Mouse (Mus musculus) stomach, embryonic 14.5 days (tissue): ENCODE measurements around the gene Il18r1. TPM values are rescaled to one million over a fixed set of nuclear protein-coding genes. Genes with fewer than 3 reads are reported as not detected.

Experiments
- ATAC-seq: fragments of 200-750 bp; cut with Nextera tagmentation; 2 replicates; pipeline ENCODE4 v1.8.0; 2017; ENCODE audit warnings: low read depth, moderate TSS enrichment; ENCODE audit not compliant: insufficient number of reproducible peaks, insufficient read depth, low FRiP score
- H3K27ac ChIP-seq: fragments of 300-500 bp; sonication (generic); 2 replicates; pipeline ENCODE4 v1.5.1; 2014; ENCODE audit warnings: mild to moderate bottlenecking, low read length, moderate library complexity, mixed read lengths
- H3K27me3 ChIP-seq: fragments of 300-500 bp; sonication (generic); 2 replicates; pipeline ENCODE4 v1.6.1; 2014; ENCODE audit warnings: low read length, control low read depth, mixed read lengths; ENCODE audit not compliant: control insufficient read depth, insufficient read depth
- H3K36me3 ChIP-seq: fragments of 300-500 bp; sonication (generic); 2 replicates; pipeline ENCODE4 v1.6.1; 2014; ENCODE audit warnings: mild to moderate bottlenecking, control low read depth, low read length, moderate library complexity, mixed read lengths; ENCODE audit not compliant: control insufficient read depth, insufficient read depth
- H3K4me1 ChIP-seq: fragments of 300-500 bp; sonication (generic); 2 replicates; pipeline ENCODE4 v1.6.1; 2014; ENCODE audit warnings: low read length, control low read depth, mixed read lengths; ENCODE audit not compliant: control insufficient read depth, insufficient read depth
- H3K4me2 ChIP-seq: fragments of 300-500 bp; sonication (generic); replicated peaks from 2 replicates; pipeline ENCODE4 v1.6.1; 2014; ENCODE audit warnings: low read depth, low read length, control low read depth
- H3K4me3 ChIP-seq: fragments of 300-500 bp; sonication (generic); 2 replicates; pipeline ENCODE4 v1.5.1; 2014; ENCODE audit warnings: low read depth, low read length, control low read depth
- H3K9ac ChIP-seq: fragments of 300-500 bp; sonication (generic); replicated peaks from 2 replicates; pipeline ENCODE4 v1.6.1; 2014; ENCODE audit warnings: low read depth, mild to moderate bottlenecking, control low read depth, low read length, moderate library complexity, mixed read lengths
- H3K9me3 ChIP-seq: fragments of 300-500 bp; sonication (generic); 2 replicates; pipeline ENCODE4 v1.6.1; 2016; ENCODE audit warnings: low read depth, low read length, control low read depth; ENCODE audit not compliant: control insufficient read depth
- WGBS: fragments of 180-500 bp; shearing (Covaris S2); extraction: QIAGEN DNeasy Blood & Tissue Kit; methylation state at CpG from one replicate; pipeline ENCODE4 v1.1.7; 2014; 5-methylcytosine and 5-hydroxymethylcytosine counted together
- polyA plus RNA-seq: library from polyadenylated mRNA; unstranded; fragments of >200 nt; fragmentation: Nextera tagmentation; extraction: Ambion mirVana; gene quantifications from 2 replicates; pipeline ENCODE4 v1.2.1, GENCODE M21; 2014

Il18r1 gene
- polyA plus RNA-seq, 1 experiment from 2014 or later, result 0.93 TPM

GRCm38 (mm10) chr1:40546645-40547044, 81.3 kb downstream of the Il18r1 start:
- no peaks in the 10 kb centered on the region for H3K4me1 ChIP-seq
- no peaks in the 10 kb centered on the region for H3K9me3 ChIP-seq
- no peak overlapping the region for H3K4me2 ChIP-seq
- no peak overlapping the region for H3K27ac ChIP-seq
- ATAC-seq, result no peak
- H3K27me3 ChIP-seq, result no peaks in the 10 kb centered on the region
- no peak overlapping the region for H3K4me3 ChIP-seq
- H3K36me3 ChIP-seq, result no peaks in the 10 kb centered on the region
- WGBS, result 77% methylated on average over 4 of the region's 4 CpGs
- H3K9ac ChIP-seq, result no peak overlapping the region

DNA sequence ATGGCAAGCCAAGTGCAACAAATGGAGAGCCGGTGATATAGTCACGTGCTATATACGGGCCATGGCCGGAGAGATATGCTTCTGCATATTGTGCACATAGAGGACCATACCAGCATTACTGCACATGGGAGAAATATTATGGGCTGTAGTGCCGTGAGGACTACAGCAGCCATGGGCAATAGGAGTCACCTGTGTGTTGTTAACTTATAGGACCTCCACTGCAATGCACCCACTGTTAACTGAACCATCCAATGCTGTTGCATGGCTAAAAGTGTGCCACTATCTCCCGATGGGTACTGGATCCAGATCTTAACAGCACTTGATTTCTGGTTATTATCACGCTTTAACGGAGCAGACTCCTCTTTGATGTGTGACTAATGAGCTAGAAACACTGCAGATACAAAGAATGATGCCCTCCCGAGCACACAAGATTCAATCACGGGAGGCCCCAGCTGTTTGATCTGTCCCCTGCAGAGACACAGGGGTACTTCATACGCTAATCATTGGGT, 81.8 kb downstream of the Il18r1 start:
- H3K9ac ChIP-seq, result no peak overlapping the region
- no peak for ATAC-seq
- WGBS, result 73% methylated on average over 11 of the region's 11 CpGs
- no peaks in the 10 kb centered on the region for H3K27me3 ChIP-seq
- no peak overlapping the region for H3K4me2 ChIP-seq
- no peaks in the 10 kb centered on the region for H3K36me3 ChIP-seq
- no peaks in the 10 kb centered on the region for H3K9me3 ChIP-seq
- H3K4me3 ChIP-seq, result no peak overlapping the region
- H3K27ac ChIP-seq, result no peak overlapping the region
- H3K4me1 ChIP-seq, result no peaks in the 10 kb centered on the region

- ATAC-seq, result no peak
- H3K36me3 ChIP-seq, result no peaks in the 10 kb centered on the region
- WGBS, result 28% methylated on average over 10 of the region's 10 CpGs
Observed at GRCm38 (mm10) chr1:40547762-40548161, 82.4 kb downstream of the Il18r1 start.

More at GRCm38 (mm10) chr1:40547762-40548161, 82.4 kb downstream of the Il18r1 start:
- H3K9me3 ChIP-seq, result no peaks in the 10 kb centered on the region
- no peak overlapping the region for H3K4me3 ChIP-seq
- H3K27me3 ChIP-seq, result no peaks in the 10 kb centered on the region
- H3K4me2 ChIP-seq, result no peak overlapping the region
- H3K4me1 ChIP-seq, result no peaks in the 10 kb centered on the region
- H3K27ac ChIP-seq, result no peak overlapping the region
- H3K9ac ChIP-seq, result no peak overlapping the region

Other genes starting within 250 kb of the Il18r1 start
- 8.3 and 9.7 TPM in 2 replicates for gene Il1r1, start 240.5 kb upstream of the Il18r1 start, polyA plus RNA-seq
- gene Il1rl2, start 140.9 kb upstream of the Il18r1 start, polyA plus RNA-seq, result 2.9 and 3.2 TPM in 2 replicates
- 0.27 and 0.35 TPM in 2 replicates for gene Il1rl1, start 36.0 kb upstream of the Il18r1 start, polyA plus RNA-seq
- gene Il18rap, start 49.8 kb downstream of the Il18r1 start, polyA plus RNA-seq, result 0.18 and 0.43 TPM in 2 replicates
- gene Slc9a4, start 114.5 kb downstream of the Il18r1 start, polyA plus RNA-seq, result 2.3 and 4.1 TPM in 2 replicates
- gene Slc9a2, start 215.0 kb downstream of the Il18r1 start, polyA plus RNA-seq, result 0.93 and 1.2 TPM in 2 replicates